Mouse (Mus musculus) cerebellum, postnatal 10 days (tissue): ENCODE data around the gene Pdlim4.
A peak's percentile ranks its signal among the peaks of the same experiment; 100 is the strongest.
"Not testable (repeated sequence)": the region's sequence is repeated elsewhere in the genome, so short reads cannot be mapped to it uniquely, and the experiment has no call there.

Source experiments
- DNase-seq, 2 experiments: peaks; one replicate each; pipeline ENCODE4 v3.0.0; 2021; ENCODE audit warnings: mixed read lengths in 2 of 2

Pdlim4 gene

DNA sequence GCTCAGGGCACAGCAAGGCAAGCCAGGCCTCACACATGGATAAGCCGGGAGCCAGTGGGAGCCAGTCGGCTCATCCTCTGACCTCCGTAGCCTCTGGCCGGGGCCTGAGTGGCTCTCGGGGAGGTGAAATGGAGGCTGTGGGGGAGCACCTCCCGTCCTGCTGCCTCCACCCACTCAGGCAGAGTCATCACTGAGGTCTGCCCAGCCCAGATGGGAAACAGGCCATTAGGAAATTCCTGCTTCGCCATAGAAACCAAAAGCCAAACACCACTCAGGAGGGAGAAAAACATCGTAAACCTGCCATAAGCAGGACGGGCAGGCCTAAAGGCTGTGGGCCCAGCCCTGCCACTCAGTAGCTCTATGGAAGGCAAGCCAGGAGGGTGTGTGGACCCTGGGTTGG is 8.5 kb downstream of the Pdlim4 start:
- DNase-seq: no peak

DNA sequence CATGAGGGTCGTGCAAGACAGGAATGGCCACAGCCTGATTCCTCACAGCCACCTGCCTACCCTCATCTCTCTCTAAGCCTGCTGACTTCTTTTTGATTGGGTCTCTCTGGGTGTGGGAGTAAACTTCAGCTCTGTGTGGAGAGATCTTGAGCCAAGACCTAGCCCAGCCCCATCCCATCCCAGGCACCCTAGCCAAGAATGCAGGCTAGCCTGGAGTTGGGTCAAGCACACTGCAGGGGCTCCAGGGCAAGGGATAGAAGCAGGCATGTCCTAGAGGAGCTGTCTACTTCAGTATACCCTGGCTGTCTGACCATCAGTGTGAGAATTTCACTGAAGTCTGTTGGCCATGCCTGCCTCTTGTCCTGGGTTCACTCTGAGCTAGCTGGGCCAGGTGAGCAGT is 9.3 kb downstream of the Pdlim4 start:
- DNase-seq: peak in 1 of 2 experiments; percentile 64

DNA sequence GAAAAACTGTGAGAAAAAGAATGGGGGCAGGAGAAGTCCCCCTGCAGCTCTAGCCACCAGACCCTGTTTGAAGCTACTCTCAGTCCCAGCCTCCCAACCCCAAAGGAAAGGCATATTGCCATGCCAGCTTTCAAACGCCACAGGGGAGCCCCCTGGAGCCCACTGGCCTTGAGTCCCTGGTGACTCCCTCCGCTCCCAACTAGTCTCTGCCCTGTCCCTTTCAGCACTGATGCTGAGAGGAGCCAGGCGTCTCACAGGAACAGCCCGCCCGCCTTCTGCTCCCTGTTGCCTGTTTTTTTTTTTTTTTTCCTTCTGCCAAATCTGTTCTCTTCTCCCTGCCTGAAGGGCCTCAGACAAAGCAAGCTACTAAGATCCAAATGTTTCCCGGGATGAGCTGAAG is 10.2 kb downstream of the Pdlim4 start:
- DNase-seq: peak; percentile 61 to 63

DNA sequence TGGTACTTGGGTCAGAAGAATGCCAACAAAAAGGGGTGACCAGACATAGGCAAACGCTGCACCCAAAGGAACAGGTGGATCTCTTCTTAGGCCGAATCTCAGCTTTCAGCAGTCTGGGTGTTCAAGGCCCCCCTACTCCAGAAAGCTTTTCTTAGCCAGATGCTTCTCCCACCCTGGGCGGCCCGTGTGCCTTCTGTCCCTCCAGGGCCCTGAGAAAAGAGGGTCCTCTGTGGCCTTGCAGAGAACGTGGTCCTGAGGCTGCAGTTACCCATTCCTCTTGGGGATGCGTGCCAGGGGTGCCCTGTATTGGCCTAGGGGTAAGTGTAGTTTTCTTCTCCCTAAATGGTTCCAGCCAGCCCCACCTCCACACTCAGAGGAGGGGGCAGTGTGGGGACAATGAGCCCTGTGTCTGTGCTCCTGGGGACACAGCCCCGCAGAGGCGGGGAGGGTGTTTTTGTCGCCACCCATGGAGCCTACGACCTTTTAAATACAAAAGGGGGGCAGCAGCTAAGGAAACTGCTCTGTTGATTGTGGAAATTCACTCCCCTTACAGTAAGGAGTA is 10.7 kb downstream of the Pdlim4 start:
- peak in 1 of 2 experiments; percentile 37 for DNase-seq

- DNase-seq: no peak
These were observed 11.4 kb downstream of the Pdlim4 start for GRCm38 (mm10) chr11:54057428-54057827.

- DNase-seq: peak; percentile 81 to 84
These were observed 12.7 kb downstream of the Pdlim4 start for GRCm38 (mm10) chr11:54056132-54056531.

DNA sequence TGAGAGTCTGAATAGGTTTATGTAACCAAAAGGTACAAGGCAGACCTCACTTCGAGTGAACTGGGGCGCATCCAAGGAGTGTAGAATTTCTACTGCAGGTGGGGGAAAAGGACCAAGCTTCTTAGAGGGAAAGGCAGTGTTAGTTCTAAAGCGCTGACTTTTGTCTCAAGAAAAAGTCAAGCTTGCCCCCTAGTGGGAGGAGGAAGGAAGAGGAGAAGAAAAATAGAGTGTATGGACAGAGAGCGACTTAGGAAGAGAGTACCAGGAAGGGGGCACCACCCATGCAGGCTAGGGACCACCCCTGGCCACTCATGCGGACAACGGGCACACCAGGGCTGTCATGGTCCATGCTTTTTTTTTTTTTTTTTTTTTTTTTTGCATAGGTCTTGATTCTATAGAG is 14.6 kb downstream of the Pdlim4 start:
- peak; percentile 83 to 90 for DNase-seq

DNA sequence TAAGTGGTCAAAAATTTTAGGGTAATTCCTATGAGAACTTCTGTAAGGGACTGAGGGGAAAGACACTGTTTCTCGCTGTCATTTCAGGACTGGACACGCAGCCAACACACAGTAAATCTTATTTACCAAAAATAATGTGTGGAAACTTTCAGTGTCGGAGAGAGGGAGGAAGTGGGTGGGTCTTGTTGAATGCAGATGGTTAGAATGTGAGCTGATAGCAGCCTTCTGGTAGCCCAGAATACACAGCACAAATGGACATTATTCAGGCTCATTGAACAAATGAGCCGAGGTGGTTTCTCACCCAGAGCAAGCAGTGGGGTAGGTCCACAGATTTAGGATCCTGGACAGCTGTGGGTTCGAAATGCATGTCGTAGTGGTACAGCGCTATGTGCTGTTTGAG is 15.7 kb downstream of the Pdlim4 start:
- no peak for DNase-seq

GRCm38 (mm10) chr11:54052128-54052527 is 16.7 kb downstream of the Pdlim4 start:
- no peak for DNase-seq

GRCm38 (mm10) chr11:54051161-54051560 is 17.7 kb downstream of the Pdlim4 start:
- no peak for DNase-seq

GRCm38 (mm10) chr11:54050205-54050604 is 18.6 kb downstream of the Pdlim4 start:
- DNase-seq: no peak

DNA sequence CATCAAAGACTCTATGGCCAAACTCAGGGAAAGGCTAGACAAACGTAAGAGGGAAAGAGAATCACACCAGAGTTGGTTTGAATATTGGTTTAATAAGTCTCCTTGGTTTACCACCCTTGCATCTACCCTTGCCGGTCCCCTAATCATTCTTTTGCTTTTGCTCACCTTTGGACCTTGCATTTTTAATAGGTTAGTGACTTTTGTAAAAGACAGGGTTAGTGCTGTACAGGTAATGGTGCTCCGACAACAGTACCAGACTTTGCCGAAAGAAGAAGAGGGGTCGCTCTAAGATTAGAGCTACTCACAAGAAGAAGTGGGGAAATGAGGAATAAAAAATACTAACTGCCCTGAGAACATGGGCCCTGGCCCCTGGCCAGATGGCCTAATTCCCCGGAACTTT is 28.1 kb downstream of the Pdlim4 start:
- no peak for DNase-seq

DNA sequence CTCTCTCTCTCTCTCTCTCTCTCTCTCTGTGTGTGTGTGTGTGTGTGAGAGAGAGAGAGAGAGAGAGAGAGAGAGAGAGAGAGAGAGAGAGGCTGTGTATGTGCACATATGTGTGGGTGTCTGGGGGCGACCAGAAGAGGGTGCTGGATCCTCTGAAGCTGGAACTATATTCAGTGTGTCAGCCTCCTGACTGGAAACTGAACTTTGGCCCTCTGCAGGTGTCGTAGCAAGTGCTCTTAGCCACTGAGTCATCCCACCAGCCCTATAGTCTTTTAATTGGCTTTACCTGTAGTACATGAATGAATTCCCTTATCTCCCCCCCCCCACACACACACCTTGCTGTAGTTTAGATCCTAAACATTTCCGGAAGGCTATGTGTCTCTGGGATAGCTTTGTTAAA is 35.9 kb downstream of the Pdlim4 start:
- DNase-seq: not testable (repeated sequence)

DNA sequence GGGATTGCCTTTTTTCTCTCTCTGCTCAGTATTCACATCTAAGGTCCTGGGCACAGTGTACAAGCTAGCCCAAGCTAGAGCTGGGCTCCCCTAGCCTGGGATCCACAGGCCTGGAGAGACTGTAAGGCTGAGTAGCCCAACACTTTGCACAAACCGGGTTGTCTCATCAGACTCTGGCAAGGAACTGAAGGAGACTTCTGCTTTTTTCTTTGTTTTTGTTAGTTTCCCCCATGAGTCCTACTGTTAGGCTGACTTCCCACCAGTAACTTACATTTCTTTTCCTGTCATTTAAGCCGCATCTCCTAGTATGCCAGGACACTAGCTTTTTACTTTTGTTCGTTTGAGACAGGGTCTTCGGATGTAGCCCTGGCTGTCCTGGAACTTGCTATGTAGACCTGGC is 39.8 kb downstream of the Pdlim4 start:
- no peak for DNase-seq

DNA sequence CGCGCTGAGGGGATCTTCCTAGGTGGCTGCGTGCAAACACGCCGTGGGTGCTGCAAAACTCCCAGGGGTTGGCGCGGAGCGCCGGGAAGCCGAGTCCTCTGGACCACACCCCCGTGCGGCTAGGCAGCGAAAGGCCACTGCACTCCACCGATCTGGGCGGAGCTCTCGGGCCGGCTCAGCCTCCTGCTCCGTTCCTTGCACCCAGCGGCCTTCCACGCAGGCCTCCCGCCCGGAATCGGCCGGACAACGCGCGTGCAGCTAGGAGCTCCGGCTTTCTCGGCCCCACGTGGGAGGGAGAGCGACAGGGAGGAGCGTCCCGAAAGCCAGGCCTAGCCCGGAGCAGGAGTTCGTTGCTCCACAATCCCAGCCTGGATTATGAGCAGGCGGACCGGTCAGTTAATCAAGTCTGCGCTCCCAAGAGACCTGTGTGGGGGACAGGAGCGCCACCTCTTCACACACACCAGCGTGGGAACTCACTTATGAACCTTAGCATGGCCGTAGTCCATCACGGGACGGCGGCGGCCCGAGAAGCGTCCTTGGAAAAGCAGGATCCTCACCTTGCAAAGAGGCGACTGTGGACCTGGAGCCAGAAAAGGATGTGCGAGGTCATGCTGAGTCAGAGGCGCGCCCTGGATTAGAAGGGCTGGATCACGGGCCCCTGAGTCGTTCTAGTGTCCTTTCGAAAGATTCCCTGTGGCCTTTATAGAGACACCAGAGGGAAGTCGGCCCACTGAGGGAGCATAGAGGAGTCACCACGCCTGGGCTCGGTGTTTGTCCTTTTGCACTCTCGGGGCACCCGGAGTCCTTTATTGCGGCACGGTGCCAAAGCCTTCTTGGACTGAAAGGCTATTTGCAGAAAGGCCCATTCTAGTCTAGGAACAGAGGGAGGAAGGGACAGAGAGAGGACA is 40.5 kb downstream of the Pdlim4 start, which contains the start of gene Slc22a4:
Slc22a4 (minus strand) TSS at position 47 of the 908 bp plus-strand sequence.
- DNase-seq: peak; percentile 82 to 84

GRCm38 (mm10) chr11:54027131-54028043 is 41.4 kb downstream of the Pdlim4 start:
- peak; percentile 69 to 77 for DNase-seq

DNA sequence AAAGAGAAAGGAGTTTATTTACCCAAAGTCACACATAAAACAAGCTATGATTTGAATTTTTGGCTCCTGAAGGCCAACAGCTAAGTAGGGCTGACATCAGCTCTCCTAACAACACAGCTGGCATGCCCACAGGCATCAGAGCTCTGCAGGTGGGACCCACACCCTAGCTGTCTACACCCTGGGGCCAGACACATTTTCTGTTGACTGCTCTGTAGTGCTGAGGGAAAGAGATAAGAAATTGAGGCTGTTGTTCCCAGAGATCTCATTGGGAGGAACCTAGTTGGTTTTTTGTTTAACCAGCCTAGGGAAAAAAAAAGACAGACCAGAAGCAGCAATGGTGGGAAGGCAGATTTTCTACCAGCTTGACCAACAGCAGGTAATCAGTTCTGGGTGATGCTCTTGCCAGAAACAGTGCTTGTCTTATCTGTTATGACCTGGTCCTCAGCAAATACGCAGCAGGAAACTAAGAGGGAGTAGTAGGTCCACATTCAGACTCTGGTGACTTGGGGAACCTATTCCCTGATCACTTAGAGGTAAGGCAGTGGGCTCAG is 42.2 kb downstream of the Pdlim4 start:
- peak; percentile 47 to 55 for DNase-seq

DNA sequence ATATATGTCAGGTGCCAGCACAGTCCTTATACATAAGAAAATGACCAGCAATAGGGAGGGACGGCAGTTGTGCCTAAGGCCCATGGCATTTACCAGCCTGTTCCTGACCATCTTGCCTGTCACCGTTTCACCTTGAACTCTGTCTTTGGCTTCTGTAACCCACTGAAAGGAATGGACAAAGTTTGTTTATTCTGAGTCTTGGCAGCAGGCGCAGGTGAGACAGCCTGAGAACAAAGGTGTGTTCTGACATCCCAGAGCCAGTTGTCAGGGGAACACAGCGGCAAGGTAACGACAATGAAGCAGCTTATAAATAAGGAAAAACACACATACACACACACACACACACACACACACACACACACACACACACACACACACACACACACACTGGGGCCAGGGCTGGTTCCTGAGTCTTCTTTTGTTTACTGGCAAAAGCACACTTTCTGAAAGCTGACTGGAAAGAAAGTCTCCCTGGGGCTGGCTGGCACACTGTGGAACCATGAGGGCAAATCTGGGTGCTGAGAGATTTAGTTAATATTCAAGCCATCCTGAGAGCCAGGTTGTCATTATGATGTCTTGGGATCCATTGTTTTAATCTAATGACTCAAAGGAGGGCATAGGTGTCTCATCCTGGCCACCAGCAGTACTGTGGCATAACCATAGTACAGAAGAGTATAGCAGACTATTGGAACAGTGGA is 47.3 kb downstream of the Pdlim4 start:
- DNase-seq: no peak

GRCm38 (mm10) chr11:54018893-54019732 is 49.7 kb downstream of the Pdlim4 start:
- no peak for DNase-seq

- DNase-seq: no peak
These were observed 51.2 kb downstream of the Pdlim4 start for GRCm38 (mm10) chr11:54017596-54017995.

DNA sequence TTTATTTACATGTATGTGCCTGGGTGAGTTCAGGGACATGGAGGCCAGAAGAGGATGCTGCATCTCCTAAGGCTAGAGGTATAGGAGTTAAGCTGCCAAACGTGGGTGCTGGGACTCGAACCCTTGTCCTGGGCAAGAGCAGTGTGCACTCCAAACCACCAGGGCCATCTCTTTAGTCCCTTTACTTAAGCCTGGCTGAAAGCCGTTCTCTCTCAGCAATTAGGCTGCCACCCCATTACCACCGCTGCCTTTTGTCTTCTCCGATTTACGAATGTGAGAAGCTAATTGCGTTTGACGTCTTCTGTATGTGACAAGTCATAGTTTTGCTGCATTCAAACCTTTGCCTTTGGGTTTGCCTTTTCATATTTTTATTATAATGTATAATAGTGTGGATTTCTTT is 52.8 kb downstream of the Pdlim4 start:
- DNase-seq: no peak
